Mouse (Mus musculus): ENCODE measurements around the gene Bola2.

The Bola2 gene

DNA sequence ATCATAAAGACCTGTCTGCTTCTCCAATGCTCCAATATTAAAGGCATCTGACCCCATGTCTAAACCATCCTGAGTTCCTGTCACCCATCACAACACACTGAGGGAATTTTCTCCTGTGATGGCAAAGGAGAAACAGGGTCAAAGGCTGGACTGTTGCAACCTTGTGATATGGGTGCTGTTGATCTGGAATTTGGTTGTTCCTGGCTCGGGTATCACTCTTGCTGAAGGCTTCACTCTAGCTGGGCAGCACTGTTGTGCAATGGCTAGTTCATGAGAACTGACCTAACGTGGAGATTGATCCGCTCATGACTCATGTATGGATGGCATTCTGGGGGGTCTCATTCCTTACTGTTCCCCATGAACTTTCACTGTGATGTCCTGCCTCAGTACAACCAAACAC, 6.2 kb upstream of the Bola2 start:
- no peak for DNase-seq (ENCODE audit: low spot score in 2 of 2)

DNA sequence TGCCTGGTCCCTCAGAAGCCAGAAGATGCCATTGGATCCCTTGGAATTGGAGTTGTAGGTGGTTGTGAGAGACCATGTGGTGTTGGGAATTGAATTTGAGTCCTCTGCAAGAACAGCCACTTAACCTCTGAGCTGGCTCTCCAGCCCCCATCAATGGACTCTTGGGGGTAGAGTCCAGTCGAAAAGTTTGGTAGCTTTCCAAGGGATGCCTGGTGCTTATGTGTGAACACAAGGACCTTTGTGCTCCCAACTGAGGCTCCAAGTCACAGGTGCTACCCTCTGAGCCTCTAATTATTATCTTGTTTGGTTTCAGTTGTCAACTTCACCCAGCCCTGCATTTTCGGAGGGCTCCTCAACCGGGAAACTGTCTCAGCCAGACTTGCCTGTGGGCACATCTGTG, 4.5 kb upstream of the Bola2 start:
- no peak for DNase-seq (ENCODE audit: low spot score in 2 of 2)

GRCm38 (mm10) chr7:126691676-126692075, 3.5 kb upstream of the Bola2 start:
- DNase-seq (ENCODE audit: low spot score in 2 of 2): no peak

DNA sequence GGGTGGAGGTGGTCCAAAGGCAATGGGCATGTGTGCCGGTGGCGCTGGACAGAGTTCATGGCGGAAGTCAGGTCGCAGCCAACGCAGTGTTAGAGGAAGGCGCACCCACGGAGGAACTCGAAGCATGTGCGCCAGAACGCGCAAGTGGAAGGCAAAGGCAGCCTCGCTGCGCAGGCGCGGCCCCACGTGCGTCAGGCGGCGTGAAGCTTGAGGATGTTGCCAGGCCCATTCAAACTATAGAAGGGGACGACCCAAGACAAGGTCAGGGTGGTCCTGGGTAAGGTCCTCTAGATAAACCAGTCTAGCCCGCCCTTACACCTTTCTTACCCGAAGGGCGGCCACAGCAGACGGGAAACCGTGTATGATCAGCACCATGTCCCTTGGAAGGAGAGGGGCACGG, 2.8 kb upstream of the Bola2 start:
- DNase-seq (ENCODE audit: low spot score in 2 of 2): no peak

- DNase-seq (ENCODE audit: low spot score in 2 of 2): peak; percentile 52 to 79
These were observed 1.9 kb upstream of the Bola2 start for GRCm38 (mm10) chr7:126693256-126693655.

DNA sequence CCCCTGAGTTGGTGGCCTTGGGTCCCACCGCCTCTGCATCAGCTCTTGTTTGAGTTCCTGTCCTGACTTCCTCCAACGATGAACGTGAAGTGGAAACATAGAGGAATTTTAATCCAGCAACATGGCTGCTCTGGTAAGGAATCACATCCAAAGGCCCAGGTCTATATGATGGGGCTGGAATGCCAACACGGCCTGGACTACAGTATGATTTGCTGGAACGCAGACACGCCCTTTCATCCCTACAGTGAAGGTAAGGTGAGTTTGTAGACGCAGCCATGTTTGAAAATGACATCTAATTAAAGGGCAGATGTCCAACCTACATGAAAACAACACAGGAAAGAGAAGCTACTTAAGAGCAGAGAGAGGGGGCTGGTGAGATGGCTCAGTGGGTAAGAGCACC, 1.4 kb upstream of the Bola2 start:
- no peak for DNase-seq (ENCODE audit: low spot score in 2 of 2)

- DNase-seq (ENCODE audit: low spot score in 2 of 2): no peak
These were observed 655 bp upstream of the Bola2 start for GRCm38 (mm10) chr7:126694441-126695051.

DNA sequence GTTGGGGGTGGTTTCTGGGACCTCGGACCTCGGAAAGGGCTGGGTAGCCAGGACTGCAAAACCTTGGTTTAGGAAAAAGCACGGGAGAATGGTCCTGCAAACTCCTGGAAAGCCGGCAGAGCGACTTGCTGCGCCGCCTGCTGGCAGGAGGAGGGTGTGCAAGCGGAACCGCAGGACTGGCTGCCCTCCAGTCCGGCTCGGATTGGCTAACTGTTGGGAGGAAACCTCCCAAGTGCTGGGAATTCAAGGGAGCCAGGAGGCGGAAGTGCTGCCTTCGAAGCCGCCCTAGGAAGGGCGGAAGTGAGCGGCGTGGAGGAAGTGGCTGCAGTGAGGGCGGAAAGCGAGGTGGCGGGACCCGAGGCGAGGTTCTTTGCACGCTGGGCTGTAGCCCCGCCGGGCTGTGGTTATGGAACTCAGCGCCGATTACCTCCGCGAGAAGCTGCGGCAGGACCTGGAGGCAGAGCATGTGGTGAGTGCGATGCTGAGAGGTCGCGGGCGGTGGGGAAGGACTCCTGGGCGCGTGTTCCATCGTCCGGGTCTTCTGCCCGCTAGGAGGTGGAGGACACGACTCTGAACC, 518 bp downstream of the Bola2 start, which contains the start of gene Slx1b:
Slx1b (minus strand) TSS at position 154 of the 577 bp plus-strand sequence.
- peak; percentile 94 to 97 for DNase-seq (ENCODE audit: low spot score in 2 of 2)

GRCm38 (mm10) chr7:126696303-126696702, 1.1 kb downstream of the Bola2 start:
- no peak for DNase-seq (ENCODE audit: low spot score in 2 of 2)

DNA sequence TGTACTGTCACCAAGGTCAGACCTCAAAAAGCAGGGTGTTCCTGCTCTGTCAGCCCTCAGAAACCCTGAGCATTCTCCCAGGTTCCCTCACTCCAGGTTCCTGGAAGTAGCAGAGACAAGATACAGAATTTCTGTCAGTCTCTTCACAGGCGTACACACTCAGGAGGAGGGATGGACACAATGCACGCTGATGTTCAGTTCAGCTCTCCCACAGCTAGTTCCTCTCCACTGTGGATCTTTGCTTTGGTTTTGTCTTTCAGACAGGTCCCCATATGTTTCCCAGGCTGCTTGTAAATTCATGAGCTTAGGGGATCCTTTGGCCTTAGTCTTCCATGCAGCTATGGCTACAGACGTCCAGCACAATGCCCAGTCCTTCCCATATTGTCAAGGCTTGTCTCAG, 1.7 kb downstream of the Bola2 start:
- no peak for DNase-seq (ENCODE audit: low spot score in 2 of 2)

- DNase-seq (ENCODE audit: low spot score in 2 of 2): no peak
These were observed 2.6 kb downstream of the Bola2 start for GRCm38 (mm10) chr7:126697838-126698237.

GRCm38 (mm10) chr7:126700063-126701015, 5.1 kb downstream of the Bola2 start:
- no peak for DNase-seq (ENCODE audit: low spot score in 2 of 2)

- DNase-seq (ENCODE audit: low spot score in 2 of 2): peak; percentile 75 to 83
These were observed 5.9 kb downstream of the Bola2 start for GRCm38 (mm10) chr7:126701070-126701469.

- DNase-seq (ENCODE audit: low spot score in 2 of 2): no peak
These were observed 6.6 kb downstream of the Bola2 start for GRCm38 (mm10) chr7:126701559-126702357.

DNA sequence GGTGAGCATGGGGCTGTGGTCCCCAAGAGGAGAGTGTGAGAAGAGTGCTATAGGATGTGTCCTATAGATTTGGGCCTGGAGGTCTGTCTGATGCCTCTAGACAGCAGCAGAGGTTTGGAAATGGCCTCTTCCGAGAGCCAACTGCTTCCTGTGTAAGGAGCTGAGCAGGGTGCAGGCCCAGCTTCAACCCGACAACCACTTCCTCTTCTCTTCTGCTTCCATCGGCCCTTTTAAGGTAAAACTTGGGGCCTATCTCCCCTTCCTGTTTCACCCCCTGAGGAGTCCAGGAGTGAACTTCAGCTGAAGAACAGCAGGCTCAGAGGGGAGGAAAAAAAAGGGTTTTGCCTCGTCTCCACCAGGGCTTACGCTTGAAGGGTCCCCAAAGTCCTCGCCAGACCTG, 7.2 kb downstream of the Bola2 start:
- DNase-seq (ENCODE audit: low spot score in 2 of 2): peak in 1 of 2 experiments; percentile 50

- no peak for DNase-seq (ENCODE audit: low spot score in 2 of 2)
These were observed 7.9 kb downstream of the Bola2 start for GRCm38 (mm10) chr7:126702861-126703756.

- no peak for DNase-seq (ENCODE audit: low spot score in 2 of 2)
These were observed 8.5 kb downstream of the Bola2 start for GRCm38 (mm10) chr7:126703757-126704077.

DNA sequence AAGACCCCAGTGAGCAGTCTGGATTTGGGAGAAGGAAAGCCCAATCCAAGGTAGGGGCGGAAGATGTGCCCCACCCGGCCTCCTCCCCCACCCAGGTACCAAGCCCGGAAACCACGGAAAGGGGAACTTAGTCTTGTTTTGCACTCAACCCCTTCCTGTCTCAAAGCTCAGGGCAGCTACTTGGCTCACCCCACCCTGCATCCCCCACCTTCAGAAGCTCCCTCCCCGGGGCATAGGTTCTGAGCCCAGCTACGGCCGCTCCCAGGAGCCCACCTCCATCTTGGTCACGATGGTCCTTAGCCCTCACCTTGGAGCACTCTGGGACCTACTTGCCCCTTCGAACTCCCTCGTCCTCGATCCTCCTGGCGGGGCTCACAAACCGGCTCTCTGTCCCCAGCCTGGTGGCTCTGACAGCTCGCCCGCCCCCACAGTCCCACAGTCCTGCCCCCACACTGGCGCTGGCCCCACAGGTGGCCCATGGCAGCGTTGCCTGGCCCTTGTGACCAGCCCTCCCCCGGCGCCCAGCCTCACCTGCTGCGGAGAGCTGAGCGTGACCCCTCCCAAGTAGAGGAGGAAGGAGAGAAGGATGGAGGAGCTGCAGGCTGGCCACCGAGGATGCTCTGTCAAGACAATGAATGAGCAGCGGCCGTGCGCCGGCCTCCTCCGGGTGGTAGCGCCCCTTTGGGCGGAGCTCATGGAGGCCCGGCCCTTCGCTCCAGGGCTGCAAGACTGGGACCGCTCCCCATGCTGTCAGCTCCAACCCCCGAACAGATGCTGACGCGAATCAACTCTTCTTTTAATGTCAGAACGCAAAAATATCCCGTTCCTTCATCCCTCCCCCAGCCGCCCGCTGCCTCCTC, 9.2 kb downstream of the Bola2 start:
- peak; percentile 64 to 72 for DNase-seq (ENCODE audit: low spot score in 2 of 2)

GRCm38 (mm10) chr7:126707442-126708174, 12.4 kb downstream of the Bola2 start, which contains the start of gene Coro1a:
Coro1a (minus strand) TSS chr7:126707787.
- peak in 1 of 2 experiments; percentile 13 for DNase-seq (ENCODE audit: low spot score in 2 of 2)

Data from heart, adult 9 months (tissue).